Mouse (Mus musculus): ENCODE measurements around the gene Klf15.

Gene Klf15

DNA sequence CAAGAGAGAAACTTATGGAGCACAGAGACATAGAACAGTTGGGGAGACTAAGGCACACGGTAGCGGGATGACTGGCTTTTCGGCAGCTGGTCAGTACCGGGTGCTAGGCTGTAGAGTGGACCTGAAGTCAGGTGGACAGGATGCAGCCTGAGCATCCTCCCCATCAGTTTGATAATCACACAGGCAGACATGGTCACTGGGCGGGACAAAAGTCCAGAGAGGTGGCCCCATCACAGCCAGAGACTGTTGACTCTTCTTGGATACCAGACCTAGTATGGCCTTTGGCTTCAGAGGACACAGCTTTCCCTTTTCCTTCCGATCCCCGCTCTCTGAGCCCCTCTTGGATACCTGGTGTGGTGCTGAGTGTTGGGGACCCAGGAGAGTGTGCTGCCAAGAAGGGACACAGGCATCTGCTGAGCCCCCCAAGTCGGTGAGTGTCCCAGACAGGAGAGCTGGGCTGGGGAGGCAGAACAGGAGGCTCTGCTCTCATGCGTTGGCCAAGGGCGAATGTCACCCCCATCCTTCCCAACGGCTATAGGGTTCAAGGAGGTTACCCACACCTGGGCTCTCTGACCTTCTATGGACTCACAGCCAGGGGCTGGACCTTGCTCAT lies 2.8 kb downstream of the Klf15 start:
- DNase-seq (ENCODE audit: low spot score), result no peak

DNA sequence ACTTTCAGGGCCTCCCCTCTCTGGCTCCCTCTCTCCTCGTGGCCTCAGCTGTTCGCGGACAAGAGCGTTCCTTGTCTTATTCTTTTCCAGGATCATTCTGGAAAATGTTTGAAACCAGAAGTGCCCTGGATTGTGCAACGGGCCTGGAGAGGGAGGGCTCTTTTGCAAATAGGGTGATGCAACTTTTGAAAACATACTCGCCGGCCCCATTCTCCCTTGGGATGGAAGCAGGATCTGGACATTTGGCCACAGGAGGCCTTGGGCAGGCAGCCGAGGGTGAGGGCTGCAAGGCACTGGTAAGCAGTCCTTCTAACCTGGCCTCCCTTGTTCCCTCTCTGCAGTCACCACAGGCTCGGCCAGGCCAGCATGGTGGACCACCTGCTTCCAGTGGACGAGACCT lies 3.7 kb downstream of the Klf15 start:
- peak; percentile 6 for DNase-seq (ENCODE audit: low spot score)

DNA sequence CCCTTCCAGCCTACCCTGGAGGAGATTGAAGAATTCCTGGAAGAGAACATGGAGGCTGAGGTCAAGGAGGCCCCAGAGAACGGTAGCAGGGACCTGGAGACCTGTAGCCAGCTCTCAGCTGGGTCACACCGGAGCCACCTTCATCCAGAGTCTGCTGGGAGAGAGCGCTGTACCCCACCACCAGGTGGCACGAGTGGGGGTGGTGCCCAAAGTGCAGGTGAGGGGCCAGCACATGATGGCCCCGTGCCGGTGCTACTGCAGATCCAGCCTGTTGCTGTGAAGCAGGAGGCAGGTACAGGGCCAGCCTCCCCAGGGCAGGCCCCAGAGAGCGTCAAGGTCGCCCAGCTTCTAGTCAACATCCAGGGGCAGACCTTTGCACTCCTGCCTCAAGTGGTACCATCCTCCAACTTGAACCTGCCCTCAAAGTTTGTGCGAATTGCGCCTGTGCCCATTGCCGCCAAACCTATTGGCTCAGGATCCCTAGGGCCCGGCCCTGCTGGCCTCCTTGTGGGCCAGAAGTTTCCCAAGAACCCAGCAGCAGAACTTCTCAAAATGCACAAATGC lies 4.6 kb downstream of the Klf15 start:
- no peak for DNase-seq (ENCODE audit: low spot score)

DNA sequence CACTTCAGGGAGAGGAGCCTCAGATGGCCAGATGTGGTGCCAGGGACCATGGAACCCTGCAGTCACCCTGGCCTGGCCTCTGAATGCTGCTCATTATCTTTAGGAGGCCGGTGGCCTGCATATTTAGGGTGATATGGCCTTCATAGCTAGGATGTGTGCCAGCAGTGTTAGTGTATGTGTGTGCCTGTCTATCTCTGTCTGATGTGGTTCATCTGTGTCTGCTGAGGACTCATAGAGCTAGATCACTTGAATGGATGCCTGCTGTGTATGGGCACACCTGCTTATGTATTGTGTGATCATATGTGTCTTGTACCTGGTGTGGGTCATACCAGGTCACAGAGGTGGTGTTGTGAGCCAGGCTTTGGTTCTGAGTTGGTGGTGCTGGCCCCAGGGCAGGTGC lies 5.8 kb downstream of the Klf15 start:
- no peak for DNase-seq (ENCODE audit: low spot score)

DNA sequence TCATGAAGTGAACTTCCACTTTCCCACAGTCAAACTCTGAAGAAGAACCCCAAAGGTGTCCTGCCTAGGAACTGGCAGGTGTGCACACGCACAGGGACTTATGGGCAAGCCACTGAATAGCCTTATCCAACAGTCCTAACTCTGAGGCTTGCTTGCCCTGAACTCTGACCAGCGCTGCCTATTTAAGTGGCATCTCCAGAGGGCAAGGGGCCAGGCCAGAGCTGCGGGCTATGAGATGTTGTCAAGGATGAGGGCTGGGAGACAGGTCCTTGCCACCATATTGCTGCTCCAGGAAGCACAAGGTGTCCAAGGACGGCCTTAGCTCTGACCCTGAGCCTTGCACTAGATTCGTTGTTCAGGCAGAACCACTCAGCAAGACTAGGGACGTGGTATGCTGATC lies 6.7 kb downstream of the Klf15 start:
- DNase-seq (ENCODE audit: low spot score), result no peak

DNA sequence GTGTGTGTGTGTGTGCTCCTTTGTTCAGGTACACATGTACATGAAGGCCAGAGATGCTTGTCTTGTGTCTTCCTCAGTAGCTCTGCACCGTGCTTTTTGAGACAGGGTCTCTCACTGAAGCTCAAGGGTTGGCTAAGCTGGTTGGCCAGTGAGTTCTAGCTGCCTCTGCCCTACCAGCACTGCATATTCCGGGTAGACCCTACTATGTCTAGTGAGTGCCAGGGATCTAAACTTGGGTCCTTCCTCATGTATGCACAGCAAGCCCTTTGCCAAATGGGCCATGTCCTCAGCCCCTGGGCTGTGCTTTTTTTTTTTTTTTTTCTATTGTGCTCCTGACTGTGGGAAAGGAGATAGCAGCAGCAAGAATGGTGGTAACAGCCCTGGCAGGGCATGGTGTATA lies 7.9 kb downstream of the Klf15 start:
- no peak for DNase-seq (ENCODE audit: low spot score)

DNA sequence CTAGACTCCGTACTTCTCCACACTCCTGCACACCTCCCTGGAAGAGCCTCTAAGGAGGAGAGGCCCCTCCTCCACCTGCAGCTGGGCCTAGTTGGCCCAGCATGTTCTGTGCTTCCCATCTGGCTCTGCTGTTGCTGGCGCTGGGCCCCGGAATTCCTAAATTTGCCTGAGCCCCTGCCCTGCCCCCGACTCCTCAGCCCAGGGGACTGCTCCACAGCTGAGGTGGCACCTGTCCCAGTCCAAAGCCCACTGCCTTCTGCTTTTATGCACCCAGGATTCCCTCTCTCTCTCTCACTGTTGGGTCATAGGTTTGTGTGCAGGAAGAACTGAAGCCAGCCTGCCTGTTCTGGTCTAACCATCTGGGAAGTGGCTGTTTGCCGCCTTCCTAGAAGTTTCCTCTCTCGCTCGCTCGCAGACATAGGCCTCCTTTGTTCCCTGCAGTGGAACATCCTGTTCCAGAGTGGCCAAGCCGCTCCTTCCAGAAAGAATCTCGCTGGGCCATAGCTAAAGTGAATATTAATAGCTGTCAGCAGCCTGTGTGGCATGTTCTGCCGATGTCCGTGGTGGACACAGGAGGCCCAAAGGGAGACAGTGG lies 8.7 kb downstream of the Klf15 start:
- no peak for DNase-seq (ENCODE audit: low spot score)

DNA sequence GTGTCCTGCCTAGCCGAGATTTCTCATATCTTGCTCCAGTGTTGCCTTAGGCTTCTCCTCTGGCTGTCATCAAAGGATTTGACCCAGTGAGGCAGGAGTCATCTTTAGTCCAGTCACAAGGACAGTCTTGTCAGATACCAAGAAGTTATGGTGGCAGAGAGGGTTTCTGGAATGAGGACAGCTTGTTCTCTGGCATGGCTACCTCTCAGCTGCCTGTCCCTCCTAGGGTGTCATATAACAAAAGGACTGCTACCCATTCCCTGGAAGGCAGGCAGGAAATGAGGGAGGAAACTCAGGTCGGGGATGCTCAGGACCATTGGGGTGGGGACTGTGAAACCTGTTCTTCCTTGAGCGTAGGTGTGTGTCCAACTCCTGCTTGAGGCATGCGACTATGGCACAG lies 9.7 kb downstream of the Klf15 start:
- no peak for DNase-seq (ENCODE audit: low spot score)

DNA sequence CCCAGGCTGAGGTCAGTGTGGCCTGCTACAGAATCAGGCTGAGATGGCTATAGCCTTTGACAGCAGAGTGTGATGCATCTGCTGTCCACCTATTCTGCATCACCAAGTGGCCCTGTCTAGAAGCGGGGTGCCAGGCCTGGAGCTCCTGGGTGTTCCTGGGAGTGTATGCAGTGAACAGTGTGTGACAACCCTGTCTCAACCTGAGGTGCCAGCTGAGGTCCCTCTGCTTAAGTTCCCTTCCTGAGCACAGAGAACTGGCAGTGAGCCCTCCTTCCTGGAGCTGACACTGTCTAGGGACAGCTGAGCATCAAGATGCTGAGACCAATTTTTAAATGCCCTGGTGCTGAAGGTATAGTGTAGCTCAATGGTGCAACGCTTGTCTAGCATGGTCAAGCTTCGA lies 10.3 kb downstream of the Klf15 start:
- DNase-seq (ENCODE audit: low spot score), result no peak

DNA sequence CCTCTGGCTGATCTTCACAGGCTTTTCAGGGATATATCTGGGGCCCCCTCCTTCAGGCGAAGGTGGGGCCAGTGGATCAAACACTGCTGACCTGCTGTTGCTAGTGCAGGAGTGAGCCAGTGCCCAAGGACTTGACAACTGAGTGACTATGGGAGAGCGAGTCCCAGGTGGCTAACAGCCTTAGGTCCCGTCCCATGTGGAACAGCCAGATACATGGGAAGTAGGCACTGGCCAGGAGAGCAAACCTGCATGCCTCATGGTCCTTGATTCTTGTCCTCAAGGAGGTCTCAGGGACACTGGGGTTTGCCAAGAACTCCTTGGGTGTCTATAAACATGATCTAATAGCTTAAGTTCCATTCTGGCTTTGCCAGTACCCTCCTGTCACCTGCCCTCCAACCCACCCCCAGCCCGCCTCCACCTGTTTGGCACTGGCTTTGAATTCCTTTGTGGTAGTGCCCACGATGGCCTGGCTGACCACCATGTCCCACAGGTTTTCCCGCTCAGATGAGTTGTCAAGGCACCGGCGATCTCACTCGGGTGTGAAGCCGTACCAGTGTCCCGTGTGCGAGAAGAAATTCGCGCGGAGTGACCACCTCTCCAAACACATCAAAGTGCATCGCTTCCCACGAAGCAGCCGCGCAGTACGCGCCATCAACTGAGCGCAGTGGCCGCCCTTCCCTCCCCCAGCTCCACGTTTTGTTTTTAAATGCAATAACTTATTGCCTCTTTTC lies 11.4 kb downstream of the Klf15 start:
- DNase-seq (ENCODE audit: low spot score), result no peak

DNA sequence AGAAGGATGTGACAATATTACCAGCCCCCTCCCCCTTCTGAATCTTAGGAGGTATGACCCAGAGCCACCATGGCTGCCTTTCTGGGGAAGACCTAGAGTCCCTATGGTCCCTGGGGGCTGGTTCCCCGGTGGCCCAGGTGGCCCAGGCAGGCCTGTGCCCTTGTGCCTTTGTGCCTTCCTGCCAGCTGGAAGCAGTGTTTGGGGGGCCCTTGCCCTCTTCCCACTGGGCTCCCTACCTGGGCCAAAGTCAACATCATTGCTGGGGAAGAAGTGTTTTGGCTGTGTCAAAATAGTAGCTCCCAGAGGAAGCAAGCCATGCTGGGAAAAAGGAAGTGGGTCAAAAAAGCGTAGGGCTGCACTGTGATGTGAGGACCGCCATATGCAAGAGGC lies 12.0 kb downstream of the Klf15 start:
- no peak for DNase-seq (ENCODE audit: low spot score)

DNA sequence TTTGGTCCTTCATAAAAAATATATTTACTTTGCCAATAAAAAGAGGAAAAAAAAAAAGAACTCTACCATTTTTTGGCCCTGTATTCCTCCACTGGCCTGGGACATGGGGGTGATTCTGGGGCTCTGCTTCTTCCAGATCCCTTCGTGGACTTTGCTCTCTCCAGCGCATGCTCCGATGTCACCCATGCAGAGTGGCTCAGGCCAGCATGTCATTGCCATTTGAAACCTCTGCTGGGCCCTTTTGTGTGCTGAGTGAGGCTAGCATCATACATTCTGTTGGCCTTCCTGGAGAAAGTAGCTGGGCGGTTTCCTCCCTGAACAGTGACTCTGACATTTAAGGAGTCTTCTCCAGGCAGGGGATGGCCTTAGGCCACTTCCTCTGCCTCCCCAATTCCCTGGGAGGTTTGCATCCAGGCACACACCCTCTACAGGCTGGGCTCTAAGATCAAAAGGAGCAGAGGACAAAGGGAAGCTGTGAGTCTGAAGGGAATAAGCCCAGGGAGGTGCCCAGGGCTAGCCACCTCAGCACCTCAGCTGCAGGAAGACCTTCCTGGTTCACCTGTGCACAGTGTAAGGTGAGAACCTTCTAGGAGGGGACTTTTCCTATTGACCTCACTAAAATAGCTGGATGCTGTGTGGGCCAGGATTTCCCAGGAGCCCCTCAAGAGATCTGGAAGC lies 12.9 kb downstream of the Klf15 start:
- no peak for DNase-seq (ENCODE audit: low spot score)

DNA sequence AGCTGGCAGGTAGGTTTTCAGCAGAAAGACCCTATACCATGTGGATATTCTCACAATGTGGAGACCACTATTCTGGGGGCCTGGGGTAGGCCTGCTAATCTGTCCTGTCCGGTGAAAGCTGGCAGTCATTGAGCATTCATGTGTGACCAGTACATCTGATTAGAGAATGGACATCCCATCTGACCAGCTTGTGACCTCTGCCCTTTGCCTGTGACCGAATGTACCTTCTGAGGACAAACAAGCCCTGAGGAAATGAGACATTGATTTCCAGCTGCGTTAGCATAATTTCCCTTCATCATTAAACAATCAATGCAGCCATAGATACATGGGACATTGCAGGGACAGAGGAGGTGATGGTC lies 13.5 kb downstream of the Klf15 start:
- DNase-seq (ENCODE audit: low spot score), result no peak

DNA sequence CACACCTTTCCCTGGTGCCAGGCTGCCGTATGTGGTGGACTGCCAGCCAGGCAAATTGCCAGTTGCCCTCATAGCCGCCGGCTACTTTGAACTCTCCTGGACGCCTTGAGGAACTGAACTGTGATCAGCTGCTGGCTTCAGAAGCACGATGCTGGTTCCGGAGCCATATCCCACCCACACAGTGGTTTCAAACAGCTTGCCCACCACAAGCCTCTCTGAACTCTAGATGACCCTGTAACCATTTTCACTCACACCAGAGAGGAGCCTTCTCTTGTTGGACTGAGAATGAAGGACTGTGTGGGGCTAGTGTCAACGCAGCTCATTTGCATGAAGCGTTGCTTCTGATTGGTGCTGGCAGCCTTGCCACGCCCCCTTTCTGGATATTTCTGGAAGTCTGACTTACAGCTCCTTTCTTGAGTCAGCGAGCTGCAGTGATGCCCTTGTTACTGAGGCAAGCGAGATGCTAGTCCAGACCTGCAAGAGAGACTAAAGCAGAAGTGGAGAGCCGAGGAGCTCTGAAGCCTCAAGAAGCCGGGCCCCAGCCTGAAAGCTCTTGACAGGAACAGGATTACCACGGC lies 14.7 kb downstream of the Klf15 start:
- no peak for DNase-seq (ENCODE audit: low spot score)

DNA sequence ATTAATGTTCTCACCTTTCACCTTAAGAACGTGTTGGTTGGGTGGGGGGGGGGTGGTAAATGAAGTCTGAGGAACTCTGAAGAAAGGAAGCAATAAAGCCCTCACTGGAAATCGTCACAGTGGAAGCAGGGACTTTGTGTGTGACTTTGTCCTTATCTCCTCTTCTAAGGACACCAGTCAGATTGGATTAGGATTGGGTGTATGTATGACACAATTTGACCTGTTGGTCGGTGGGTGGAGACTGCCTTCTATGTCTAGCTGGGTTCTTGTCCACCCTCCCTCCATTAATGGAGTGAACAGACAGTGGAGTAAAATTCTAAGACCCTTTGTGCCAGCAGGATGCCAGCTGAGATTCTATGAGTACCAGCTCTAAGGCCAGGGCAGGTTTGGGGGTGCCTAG lies 21.9 kb downstream of the Klf15 start:
- no peak for DNase-seq (ENCODE audit: low spot score)

DNA sequence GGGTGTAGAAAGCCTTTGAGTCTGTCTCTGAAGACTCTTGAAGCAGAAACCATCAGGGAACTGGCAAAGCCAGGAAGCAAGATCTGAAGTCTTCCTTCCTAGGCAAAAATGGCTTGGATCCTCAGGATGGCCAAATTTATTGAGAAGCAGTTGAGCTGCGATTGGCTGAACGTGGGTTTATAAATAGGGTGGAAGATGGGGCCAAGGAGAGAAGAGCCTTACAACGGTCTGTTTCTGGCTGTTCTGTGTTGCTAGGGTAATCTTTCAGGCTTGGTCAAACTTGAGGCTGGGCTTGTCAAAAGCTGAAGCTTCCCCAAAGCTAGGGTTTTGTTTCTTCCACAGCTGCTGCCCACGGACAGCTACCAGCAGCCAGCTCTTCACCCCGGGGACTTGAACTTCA lies 22.5 kb downstream of the Klf15 start:
- DNase-seq (ENCODE audit: low spot score), result no peak

DNA sequence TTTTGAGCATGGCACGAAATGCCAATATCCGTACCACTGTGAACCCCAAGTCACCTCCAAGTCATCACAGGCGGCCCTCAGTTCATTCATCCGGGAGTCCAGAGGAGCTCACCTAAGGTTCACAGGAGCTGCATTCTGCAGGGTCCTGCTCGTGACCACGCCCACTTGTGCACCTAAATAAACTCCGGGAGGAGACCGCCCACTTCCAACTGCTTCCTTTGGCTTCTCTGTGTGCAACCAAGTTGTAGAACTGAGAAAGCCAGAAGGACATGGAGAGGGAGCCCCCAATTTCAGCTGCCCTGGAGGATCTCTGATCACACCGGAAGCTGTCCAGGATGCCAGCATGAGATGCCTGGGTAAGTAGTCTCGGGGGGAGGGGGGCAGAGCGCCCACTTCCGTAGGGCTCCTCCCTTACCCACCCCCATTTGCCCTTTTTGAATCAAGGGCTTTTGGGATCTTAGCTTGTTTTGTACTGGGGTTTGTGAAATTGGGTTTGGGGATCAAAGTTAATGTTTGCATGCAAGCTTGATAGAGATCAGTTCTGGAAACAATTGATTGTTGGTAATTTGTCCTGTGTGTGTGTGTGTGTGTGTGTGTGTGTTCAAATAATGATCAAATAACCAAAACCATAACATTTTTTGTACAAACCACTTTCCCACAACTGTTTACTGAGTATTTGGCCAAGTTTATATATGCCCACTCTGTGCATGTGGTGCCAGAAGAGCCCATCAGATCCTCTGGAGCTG lies 24.0 kb downstream of the Klf15 start, which contains the start of gene Aldh1l1:
Gene Aldh1l1 (plus strand): TSS at position 252 of the 746 bp plus-strand sequence.
- DNase-seq (ENCODE audit: low spot score), result no peak

DNA sequence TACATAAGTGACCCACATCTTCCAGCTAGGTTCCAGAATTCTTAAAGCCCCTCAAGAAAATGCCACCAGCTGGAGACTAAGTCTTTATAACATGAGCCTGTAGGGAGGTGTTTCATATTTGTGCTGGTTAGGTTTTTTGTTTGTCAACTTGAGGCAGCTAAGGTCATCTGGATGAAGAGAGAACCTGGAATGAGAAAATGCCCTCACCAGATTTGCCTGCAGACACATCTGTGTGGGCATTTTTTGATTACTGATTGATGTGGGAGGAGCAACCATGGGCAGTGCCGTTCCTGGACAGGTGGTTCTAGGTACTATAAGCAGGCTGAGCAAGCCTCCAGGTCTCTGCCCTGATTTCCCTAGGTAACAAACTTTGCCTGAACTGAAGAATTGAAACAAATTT lies 25.2 kb downstream of the Klf15 start:
- no peak for DNase-seq (ENCODE audit: low spot score)

DNA sequence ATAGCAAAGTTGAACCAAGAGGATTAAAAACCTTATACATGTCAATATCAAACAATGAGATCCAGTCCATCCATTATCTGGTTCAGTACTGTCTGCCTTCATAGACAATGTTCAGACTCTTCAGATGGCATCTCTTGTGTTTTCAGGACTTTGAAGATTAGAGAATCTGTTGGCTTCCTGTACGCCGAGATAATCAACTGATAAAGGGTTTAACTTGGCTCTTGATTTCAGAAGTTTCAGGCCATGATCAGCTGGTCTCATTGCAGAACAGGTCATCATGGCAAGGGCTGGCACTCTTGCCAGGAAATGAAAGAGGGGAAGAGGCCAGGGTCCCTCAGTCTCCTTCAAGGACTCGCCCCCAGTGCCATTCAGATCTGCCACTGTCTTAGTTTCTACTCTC lies 27.2 kb downstream of the Klf15 start:
- no peak for DNase-seq (ENCODE audit: low spot score)

DNA sequence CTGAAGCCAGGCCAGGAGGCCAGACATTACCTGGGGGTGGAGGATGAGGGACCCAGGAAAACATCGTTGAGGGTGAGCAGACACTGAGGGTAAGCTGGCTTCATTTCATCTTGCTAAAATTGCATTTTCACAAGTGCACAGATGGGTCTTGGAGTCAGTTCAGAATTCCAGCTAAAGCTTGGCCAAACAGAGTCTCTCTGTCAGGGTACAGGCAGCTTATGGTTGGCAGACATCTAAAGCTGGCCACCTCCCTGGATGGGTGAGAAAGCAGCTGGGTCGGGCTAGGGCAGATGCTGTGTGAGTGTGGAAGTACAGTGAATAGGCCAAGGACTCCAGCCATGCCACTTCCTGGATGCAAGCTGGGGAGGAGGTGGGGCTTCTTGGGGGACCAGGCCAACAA lies 28.6 kb downstream of the Klf15 start:
- no peak for DNase-seq (ENCODE audit: low spot score)

DNA sequence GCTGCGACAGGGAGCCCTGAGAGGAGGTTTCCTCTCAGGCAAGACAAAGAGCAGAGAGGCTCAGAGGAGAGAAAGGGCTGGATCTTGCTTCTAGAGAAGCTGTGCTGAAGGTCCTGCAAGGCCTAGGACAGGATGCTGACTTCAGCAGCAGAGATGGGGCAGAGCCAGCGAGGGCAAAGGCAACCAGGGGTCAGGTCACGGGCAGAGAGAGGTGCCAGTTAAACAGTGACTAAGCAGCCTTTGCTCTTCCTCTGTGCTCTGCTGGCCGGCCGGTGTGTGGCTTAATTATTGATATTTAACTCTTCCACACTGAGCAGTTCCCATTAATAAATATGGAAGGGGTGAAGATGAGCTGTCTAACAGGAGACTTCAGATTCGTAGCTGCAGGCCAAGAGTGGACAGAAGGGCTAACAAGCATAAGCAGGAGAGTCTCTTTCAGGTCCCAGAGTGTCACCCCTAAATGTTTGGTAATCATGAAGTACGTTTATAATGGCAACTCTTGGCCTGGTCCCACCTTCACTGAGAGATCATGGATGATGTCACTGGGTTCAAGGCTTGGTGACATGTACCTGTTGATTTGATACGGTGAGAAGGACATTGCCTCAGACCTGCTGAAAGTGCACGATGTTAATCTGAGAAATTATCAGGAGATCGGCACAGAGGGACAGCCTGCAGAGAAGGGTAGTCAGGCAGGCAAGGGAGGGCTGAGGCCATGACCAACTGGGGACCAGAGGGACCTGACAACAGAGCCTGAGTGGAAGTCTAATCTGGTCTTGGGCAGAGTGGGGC lies 29.8 kb downstream of the Klf15 start:
- DNase-seq (ENCODE audit: low spot score), result no peak
